Mouse (Mus musculus): ENCODE data around the gene Gm7029. TPM values are rescaled to one million over a fixed set of nuclear protein-coding genes. Genes with fewer than 3 reads are reported as not detected.

The Gm7029 gene
- polyA plus RNA-seq, 1 experiment from 2014 or later, result not detected

DNA sequence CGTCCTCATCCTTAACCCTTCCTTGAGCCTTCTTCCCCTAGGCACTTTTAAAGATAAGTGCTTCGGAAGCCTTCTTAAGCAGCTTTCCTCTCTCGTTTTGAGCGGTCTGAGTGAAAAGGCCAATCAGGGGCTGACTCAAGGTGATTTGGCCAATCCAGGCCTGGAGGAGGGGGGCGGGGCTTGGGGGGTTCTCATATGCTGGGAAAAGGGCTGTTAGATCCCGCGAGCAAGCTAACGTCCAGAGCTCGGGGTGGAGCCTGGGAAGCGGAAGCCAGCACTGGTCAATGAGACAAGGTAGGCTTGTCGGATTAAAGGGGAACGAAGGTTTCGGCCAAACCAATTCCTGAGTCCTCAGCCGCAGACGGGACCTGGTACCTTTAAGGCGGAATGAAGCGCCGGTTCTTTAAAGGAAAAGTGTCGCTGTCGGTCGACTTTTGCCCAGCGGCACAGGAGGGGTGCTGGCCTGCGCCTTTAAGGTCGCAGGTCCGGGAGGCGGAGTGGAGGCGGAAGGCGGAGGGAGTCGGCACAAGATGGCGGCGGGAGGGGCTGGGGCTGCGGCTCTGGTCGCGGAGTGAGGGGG is 42.1 kb downstream of the Gm7029 start, which contains the start of the genes Tapbp and Zbtb22:
TSS of gene Tapbp (plus strand) at position 229 of the 580 bp plus-strand sequence.
TSS of gene Zbtb22 (plus strand) at position 234 of the 580 bp plus-strand sequence.
- peak within 1 kb of the TSS; percentile 61 for H3K9ac ChIP-seq
- peak within 1 kb of the TSS; percentile 64 for H3K4me2 ChIP-seq (replicated peaks)
- under 1% methylated on average over 33 of the region's 34 CpGs for WGBS
- ATAC-seq (ENCODE audit: low FRiP score) (peak; percentile 93), DNase-seq (ENCODE audit: low spot score) (peak; percentile 98)
- no peaks in the 10 kb centered on the region; the same call in 1 of the 2 replicates for H3K27me3 ChIP-seq (ENCODE audit: control insufficient read depth, insufficient read depth, low read length)
- no peaks in the 10 kb centered on the region for H3K9me3 ChIP-seq (ENCODE audit: control insufficient read depth, low read length)
- peak within 1 kb of the TSS; percentile 82 for H3K27ac ChIP-seq
- peaks cover 40% of the 10 kb centered on the region for H3K36me3 ChIP-seq (replicated peaks; ENCODE audit: control insufficient read depth, insufficient read depth)
- peak within 1 kb of the TSS; percentile 51 for H3K4me3 ChIP-seq (replicated peaks; ENCODE audit: low read length)
- peaks cover 23% of the 10 kb centered on the region for H3K4me1 ChIP-seq (replicated peaks; ENCODE audit: control insufficient read depth, insufficient read depth, low read length)

GRCm38 (mm10) chr17:33916294-33916693 is 42.7 kb downstream of the Gm7029 start:
- ATAC-seq (ENCODE audit: low FRiP score) (peak; percentile 18), DNase-seq (ENCODE audit: low spot score) (peak; percentile 61)
- 2% methylated on average over 16 of the region's 20 CpGs for WGBS
- no peaks in the 10 kb centered on the region for H3K9me3 ChIP-seq (ENCODE audit: control insufficient read depth, low read length)
- H3K27me3 ChIP-seq (ENCODE audit: control insufficient read depth, insufficient read depth, low read length), result no peaks in the 10 kb centered on the region; the same call in 1 of the 2 replicates
- H3K27ac ChIP-seq, result peak overlapping the region; percentile 82
- peak overlapping the region; percentile 51 for H3K4me3 ChIP-seq (replicated peaks; ENCODE audit: low read length)
- H3K36me3 ChIP-seq (replicated peaks; ENCODE audit: control insufficient read depth, insufficient read depth), result peaks cover 35% of the 10 kb centered on the region
- H3K4me1 ChIP-seq (replicated peaks; ENCODE audit: control insufficient read depth, insufficient read depth, low read length), result peaks cover 23% of the 10 kb centered on the region
- H3K4me2 ChIP-seq (replicated peaks), result peak overlapping the region; percentile 64
- H3K9ac ChIP-seq, result peak overlapping the region; percentile 61

- peak overlapping the region; percentile 51 for H3K4me3 ChIP-seq (replicated peaks; ENCODE audit: low read length)
- no peaks in the 10 kb centered on the region; the same call in 1 of the 2 replicates for H3K27me3 ChIP-seq (ENCODE audit: control insufficient read depth, insufficient read depth, low read length)
- no peak for DNase-seq (ENCODE audit: low spot score)
- H3K4me2 ChIP-seq (replicated peaks), result peak overlapping the region; percentile 64
- peak overlapping the region; percentile 61 for H3K9ac ChIP-seq
- peaks cover 27% of the 10 kb centered on the region for H3K36me3 ChIP-seq (replicated peaks; ENCODE audit: control insufficient read depth, insufficient read depth)
- peaks cover 23% of the 10 kb centered on the region for H3K4me1 ChIP-seq (replicated peaks; ENCODE audit: control insufficient read depth, insufficient read depth, low read length)
- 76% methylated on average over 31 of the region's 31 CpGs for WGBS
- no peaks in the 10 kb centered on the region for H3K9me3 ChIP-seq (ENCODE audit: control insufficient read depth, low read length)
- no peak for ATAC-seq (ENCODE audit: low FRiP score)
- H3K27ac ChIP-seq, result 0 out of 2 replicates have a peak overlapping the region, but pooled peaks have one; percentile 82
Measured at GRCm38 (mm10) chr17:33916847-33917655, 43.4 kb downstream of the Gm7029 start.

- Histone ChIP-seq H3K36me3 (replicated peaks; ENCODE audit: control insufficient read depth, insufficient read depth) (peaks cover 21% of the 10 kb centered on the region), H3K9ac (no peak overlapping the region), H3K4me3 (replicated peaks; ENCODE audit: low read length) (no peak overlapping the region), H3K9me3 (ENCODE audit: control insufficient read depth, low read length) (no peaks in the 10 kb centered on the region), H3K4me1 (replicated peaks; ENCODE audit: control insufficient read depth, insufficient read depth, low read length) (peaks cover 23% of the 10 kb centered on the region), H3K27me3 (ENCODE audit: control insufficient read depth, insufficient read depth, low read length) (no peaks in the 10 kb centered on the region; the same call in 1 of the 2 replicates), H3K27ac (no peak overlapping the region), H3K4me2 (replicated peaks) (peak overlapping the region; percentile 74; the same call in 1 of the 2 replicates)
- 84% methylated on average over 18 of the region's 18 CpGs for WGBS
- DNase-seq (ENCODE audit: low spot score), result no peak
- ATAC-seq (ENCODE audit: low FRiP score), result no peak
Measured at GRCm38 (mm10) chr17:33917656-33918292, 44.1 kb downstream of the Gm7029 start.

GRCm38 (mm10) chr17:33918293-33919203 is 44.9 kb downstream of the Gm7029 start:
- 60% methylated on average over 37 of the region's 37 CpGs for WGBS
- peaks cover 23% of the 10 kb centered on the region for H3K4me1 ChIP-seq (replicated peaks; ENCODE audit: control insufficient read depth, insufficient read depth, low read length)
- peak overlapping the region; percentile 74 for H3K4me2 ChIP-seq (replicated peaks)
- peak overlapping the region; percentile 34; the same call in 1 of the 2 replicates for H3K4me3 ChIP-seq (replicated peaks; ENCODE audit: low read length)
- ATAC-seq (ENCODE audit: low FRiP score) (no peak), DNase-seq (ENCODE audit: low spot score) (no peak)
- 0 out of 2 replicates have a peak overlapping the region, but pooled peaks have one; percentile 52 for H3K9ac ChIP-seq
- peaks cover 15% of the 10 kb centered on the region for H3K36me3 ChIP-seq (replicated peaks; ENCODE audit: control insufficient read depth, insufficient read depth)
- H3K27ac ChIP-seq, result no peak overlapping the region
- H3K9me3 ChIP-seq (ENCODE audit: control insufficient read depth, low read length), result no peaks in the 10 kb centered on the region
- no peaks in the 10 kb centered on the region; the same call in 1 of the 2 replicates for H3K27me3 ChIP-seq (ENCODE audit: control insufficient read depth, insufficient read depth, low read length)

DNA sequence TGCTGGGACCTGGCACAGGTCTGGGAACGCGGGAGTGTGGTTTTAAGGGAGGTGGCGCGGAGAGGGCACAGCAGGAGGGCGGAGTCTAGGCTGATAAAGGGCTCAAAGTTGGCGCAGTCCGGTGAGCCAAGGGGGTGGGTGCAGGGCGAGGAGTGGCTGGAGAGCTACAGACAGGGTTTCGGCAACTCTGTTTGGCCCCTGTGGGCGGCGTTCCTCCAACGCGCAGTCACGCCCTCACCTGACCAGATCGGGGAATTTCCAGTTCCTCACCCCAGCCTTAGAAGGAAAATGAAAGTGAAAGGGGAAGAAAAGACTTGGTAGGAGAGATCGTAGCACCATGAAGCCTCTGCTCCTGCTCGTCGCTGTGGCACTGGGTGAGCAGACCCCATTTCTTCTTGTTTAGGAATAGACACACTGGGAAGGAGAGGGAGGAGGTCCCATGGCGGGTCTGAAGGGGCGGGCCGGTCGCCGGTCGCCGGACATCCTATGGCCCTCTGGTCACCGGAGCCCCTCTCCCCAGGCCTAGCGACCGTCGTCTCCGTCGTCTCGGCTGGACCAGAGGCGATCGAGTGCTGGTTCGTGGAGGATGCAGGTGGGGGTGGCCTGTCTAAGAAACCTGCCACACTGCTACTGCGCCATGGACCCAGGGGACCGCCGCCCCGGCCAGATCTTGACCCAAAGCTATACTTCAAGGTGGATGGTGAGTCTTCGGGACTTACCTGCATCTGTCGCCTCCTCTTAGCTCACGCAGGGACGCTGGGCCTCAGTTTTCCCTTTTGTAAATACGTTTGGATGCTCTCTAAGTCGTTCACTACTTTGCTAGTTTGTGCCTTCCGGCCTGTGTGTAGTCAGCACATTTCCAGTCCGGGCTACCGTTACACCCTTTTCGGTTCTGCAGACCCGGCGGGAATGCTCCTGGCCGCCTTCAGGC is 46.0 kb downstream of the Gm7029 start:
- peak overlapping the region; percentile 34 for H3K4me3 ChIP-seq (replicated peaks; ENCODE audit: low read length)
- H3K9ac ChIP-seq, result peak overlapping the region; percentile 52
- H3K36me3 ChIP-seq (replicated peaks; ENCODE audit: control insufficient read depth, insufficient read depth), result peaks cover 4% of the 10 kb centered on the region
- H3K4me2 ChIP-seq (replicated peaks), result peak overlapping the region; percentile 74
- H3K27ac ChIP-seq, result peak overlapping the region; percentile 66
- DNase-seq (ENCODE audit: low spot score) (no peak), ATAC-seq (ENCODE audit: low FRiP score) (no peak)
- 1% methylated on average over 52 of the region's 52 CpGs for whole genome bisulfite sequencing
- H3K4me1 ChIP-seq (replicated peaks; ENCODE audit: control insufficient read depth, insufficient read depth, low read length), result peaks cover 23% of the 10 kb centered on the region
- H3K9me3 ChIP-seq (ENCODE audit: control insufficient read depth, low read length), result no peaks in the 10 kb centered on the region
- H3K27me3 ChIP-seq (ENCODE audit: control insufficient read depth, insufficient read depth, low read length), result no peaks in the 10 kb centered on the region; the same call in 1 of the 2 replicates

DNA sequence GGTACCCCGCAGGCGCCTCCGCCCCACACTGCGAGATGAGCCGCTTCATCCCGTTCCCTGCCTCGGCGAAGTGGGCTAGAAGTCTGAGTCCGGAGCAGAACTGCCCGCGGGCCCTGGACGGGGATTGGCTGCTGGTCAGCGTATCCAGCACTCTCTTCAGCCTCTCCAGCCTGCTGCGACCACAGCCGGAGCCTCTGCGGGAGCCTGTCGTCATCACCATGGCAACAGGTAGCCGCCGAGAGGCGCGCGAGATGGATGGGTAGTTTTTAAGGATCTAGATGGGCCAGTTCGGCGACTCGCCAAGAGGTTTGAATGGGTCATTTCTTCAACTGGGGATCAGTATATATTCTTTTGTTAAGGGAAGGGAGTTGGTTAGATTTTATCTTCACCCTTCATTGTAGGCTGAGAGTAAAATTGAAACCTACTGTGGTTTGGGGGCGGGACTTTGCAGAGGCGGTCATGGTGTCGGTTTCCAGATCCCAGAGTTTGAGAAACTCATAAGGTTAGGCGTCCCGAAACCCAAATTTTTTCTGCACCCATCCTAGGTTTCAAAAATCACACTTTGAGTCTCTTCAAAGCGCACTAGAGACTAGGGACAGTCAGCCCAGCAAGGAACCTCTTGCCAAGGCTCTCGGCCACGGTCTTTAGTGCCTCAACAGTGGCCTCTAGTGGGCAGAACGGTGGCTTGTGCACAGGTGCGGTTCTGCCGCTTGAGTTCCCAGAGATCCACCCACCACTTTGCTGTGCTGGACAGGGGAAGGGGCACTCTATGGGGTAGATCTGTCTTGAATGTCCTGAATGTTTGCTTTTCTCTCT is 46.9 kb downstream of the Gm7029 start:
- peak; percentile 12; the same call in 1 of the 2 replicates for ATAC-seq (ENCODE audit: low FRiP score)
- peak overlapping the region; percentile 66 for H3K27ac ChIP-seq

More for the DNA sequence above, 46.9 kb downstream of the Gm7029 start:
- no peaks in the 10 kb centered on the region; the same call in 1 of the 2 replicates for H3K27me3 ChIP-seq (ENCODE audit: control insufficient read depth, insufficient read depth, low read length)
- H3K36me3 ChIP-seq (replicated peaks; ENCODE audit: control insufficient read depth, insufficient read depth), result peaks cover 7% of the 10 kb centered on the region; the same call in 1 of the 2 replicates
- peak; percentile 81 for DNase-seq (ENCODE audit: low spot score)
- no peaks in the 10 kb centered on the region for H3K9me3 ChIP-seq (ENCODE audit: control insufficient read depth, low read length)
- peak overlapping the region; percentile 74 for H3K4me2 ChIP-seq (replicated peaks)
- H3K4me3 ChIP-seq (replicated peaks; ENCODE audit: low read length), result peak overlapping the region; percentile 34
- WGBS, result 1% methylated on average over 36 of the region's 36 CpGs
- peak overlapping the region; percentile 52 for H3K9ac ChIP-seq
- H3K4me1 ChIP-seq (replicated peaks; ENCODE audit: control insufficient read depth, insufficient read depth, low read length), result peaks cover 23% of the 10 kb centered on the region

Measured in hindbrain, embryonic 14.5 days (tissue).